Mouse (Mus musculus): ENCODE data around the gene Olfr1395. TPM values are rescaled to one million over a fixed set of nuclear protein-coding genes. Genes with fewer than 3 reads are reported as not detected.
"Not testable (repeated sequence)": the region's sequence is repeated elsewhere in the genome, so short reads cannot be mapped to it uniquely, and the experiment has no call there.

Olfr1395 gene
- total RNA-seq, 2 experiments from 2014 or later, result not detected

- DNase-seq (ENCODE audit: low spot score in 2 of 2), result no peak
Observed at GRCm38 (mm10) chr11:49170576-49170975, 28.5 kb downstream of the Olfr1395 start.

GRCm38 (mm10) chr11:49175345-49175744 lies 33.3 kb downstream of the Olfr1395 start:
- no peak for DNase-seq (ENCODE audit: low spot score in 2 of 2)

DNA sequence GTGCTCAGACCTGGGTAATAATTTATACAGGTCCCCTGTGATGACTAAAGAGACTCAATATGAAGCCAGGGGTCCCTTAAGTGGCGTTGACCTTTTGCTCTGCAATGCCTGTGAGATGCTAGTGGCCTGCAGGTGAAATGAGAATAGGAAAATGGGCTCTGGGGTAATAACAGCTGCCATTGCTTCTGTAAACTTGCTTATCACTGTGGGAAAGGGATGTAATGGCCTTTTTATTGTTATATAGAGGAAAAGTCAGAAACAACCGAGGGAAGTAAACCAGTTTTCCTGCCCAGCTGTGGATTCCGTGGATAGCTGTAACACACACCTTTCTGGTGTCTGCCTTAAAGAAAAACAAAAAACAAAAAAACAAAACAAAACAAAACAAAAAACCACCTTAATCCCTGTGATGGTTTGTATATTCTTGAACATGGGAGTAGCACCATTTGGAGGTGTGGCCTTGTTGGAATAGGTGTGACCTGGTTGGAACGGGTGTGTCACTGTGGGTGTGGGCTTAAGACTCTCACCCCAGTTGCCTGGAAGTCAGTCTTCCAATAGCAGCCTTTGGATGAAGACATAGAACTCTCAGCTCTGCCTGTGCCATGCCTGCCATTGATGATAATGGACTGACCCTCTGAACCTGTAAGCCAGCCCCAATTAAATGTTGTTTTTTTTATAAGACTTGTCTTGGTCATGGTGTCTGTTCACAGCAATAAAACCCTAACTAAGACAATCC lies 34.1 kb downstream of the Olfr1395 start:
- DNase-seq (ENCODE audit: low spot score in 2 of 2), result not testable (repeated sequence)

DNA sequence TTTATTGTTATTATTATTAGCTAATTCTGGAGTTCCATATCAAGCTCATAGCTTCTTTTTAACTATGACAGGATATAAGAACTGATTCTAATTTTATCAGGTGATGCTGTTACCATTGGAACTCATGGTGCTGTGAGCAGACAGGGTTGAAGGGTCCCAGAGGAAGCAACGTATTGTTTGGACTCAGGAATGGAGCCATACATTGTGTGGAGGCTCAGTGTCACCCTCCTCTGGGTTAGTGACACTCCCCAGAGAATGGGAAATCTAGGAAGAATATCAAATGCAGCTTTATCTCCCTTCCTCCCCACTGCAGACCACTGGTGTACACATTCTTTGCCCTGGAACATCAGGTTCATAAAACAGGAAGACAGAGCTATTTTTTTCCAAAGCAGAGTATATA lies 41.1 kb downstream of the Olfr1395 start:
- no peak for DNase-seq (ENCODE audit: low spot score in 2 of 2)

DNA sequence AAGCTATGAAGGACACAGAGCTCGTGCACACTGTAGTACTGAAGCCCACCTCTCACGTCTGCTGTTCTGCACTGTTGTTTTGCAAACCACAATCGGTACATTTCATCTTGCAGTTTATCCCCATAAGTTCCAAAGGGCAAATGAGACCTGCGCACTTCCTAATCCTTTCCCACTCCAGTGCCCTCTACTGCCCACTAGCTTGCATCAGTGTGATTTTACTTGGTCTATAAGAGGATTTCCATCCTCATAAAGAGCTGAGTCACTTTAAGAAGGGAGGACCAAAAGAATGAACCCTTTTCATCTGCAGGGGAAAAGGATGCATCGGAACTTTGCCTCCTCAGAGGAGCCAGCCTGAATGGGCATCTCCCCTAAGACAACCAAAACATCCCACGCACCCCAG lies 44.4 kb downstream of the Olfr1395 start:
- no peak for DNase-seq (ENCODE audit: low spot score in 2 of 2)

GRCm38 (mm10) chr11:49186955-49187488 lies 44.9 kb downstream of the Olfr1395 start, which contains the start of gene Btnl9:
Gene Btnl9 (minus strand): TSS chr11:49187159.
- no peak for DNase-seq (ENCODE audit: low spot score in 2 of 2)

GRCm38 (mm10) chr11:49187701-49188100 lies 45.6 kb downstream of the Olfr1395 start:
- DNase-seq (ENCODE audit: low spot score in 2 of 2), result no peak

GRCm38 (mm10) chr11:49189737-49190136 lies 47.7 kb downstream of the Olfr1395 start:
- DNase-seq (ENCODE audit: low spot score in 2 of 2), result peak in 1 of 2 experiments; percentile 41

- no peak for DNase-seq (ENCODE audit: low spot score in 2 of 2)
Observed at GRCm38 (mm10) chr11:49191083-49191482, 49.0 kb downstream of the Olfr1395 start.

DNA sequence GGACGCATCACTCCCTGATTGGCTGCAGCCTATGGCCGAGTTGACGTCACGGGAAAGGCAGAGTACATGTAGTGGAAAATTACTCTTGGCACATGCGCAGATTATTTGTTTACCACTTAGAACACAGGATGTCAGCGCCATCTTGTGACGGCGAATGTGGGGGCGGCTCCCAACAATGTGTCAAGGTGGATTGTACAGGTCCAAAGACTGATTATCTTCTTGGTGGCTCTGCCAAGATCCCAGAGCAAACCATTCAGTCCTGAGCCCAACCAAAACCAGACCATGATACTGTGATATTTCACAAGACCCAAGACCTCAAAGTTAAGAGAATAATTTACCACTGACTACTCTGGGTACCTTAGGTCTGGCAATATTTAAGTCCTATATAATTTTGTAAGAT lies 52.7 kb downstream of the Olfr1395 start:
- not testable (repeated sequence) for DNase-seq (ENCODE audit: low spot score in 2 of 2)

DNA sequence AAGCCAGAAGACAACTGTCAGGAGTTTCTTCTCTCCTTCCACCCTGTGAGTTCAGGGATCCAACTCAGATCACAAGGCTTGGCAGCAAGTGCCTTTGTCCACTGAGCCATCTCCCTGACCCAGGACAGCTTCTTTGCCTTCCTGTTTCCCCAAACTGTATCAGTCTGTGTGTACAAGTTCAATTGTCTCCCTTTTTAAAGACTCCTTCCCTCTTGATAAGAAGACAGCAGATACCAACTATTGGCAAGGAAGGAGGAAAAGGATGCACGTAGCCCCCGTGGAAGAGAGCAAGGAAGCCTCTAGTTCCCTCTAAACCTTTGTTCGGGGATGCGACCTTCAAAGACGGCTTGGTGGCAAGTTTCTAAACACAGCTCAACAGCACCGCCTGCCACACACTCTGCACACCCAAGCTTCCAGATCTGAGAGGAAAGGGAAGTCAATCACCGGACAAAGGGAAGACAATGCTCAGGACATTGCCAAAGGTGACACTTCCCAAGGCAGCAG lies 53.8 kb downstream of the Olfr1395 start:
- no peak for DNase-seq (ENCODE audit: low spot score in 2 of 2)

Other genes starting within 250 kb of the Olfr1395 start
- gene Gm5431, start 240.1 kb upstream of the Olfr1395 start, total RNA-seq (2021), result under 1 TPM; 0.44 to 0.59 TPM
- gene Psme2b, start 196.1 kb upstream of the Olfr1395 start, total RNA-seq (2021), result 1 to 10 TPM; 1.6 to 3.0 TPM
- under 1 TPM; 0.10 to 0.15 TPM for gene Olfr56, start 163.4 kb upstream of the Olfr1395 start, total RNA-seq (2021)
- gene 9930111J21Rik1, start 162.9 kb upstream of the Olfr1395 start, total RNA-seq (2021), result 1 to 10 TPM in 1 of 2 experiments, under 1 TPM in 1; 0.57 to 1.3 TPM
- under 1 TPM; 0.44 to 0.54 TPM for gene Gm12185, start 150.0 kb upstream of the Olfr1395 start, total RNA-seq (2021)
- under 1 TPM; 0.57 to 0.81 TPM for gene Tgtp1, start 148.1 kb upstream of the Olfr1395 start, total RNA-seq (2021)
- gene 9930111J21Rik2, start 91.0 kb upstream of the Olfr1395 start, total RNA-seq (2021), result 1 to 10 TPM; 1.7 to 1.9 TPM
- gene Tgtp2, start 78.1 kb upstream of the Olfr1395 start, total RNA-seq (2021), result not detected
- 1 to 10 TPM; 1.6 to 2.1 TPM for gene Ifi47, start 65.7 kb upstream of the Olfr1395 start, total RNA-seq (2021)
- gene Olfr1396, start 27.4 kb upstream of the Olfr1395 start, total RNA-seq (2021), result under 1 TPM in 1 of 2 experiments, not detected in 1; 0.27 TPM
- gene Olfr1394, start 12.1 kb downstream of the Olfr1395 start, total RNA-seq (2021), result not detected
- gene Btnl9, start 44.9 kb downstream of the Olfr1395 start, total RNA-seq (2021), result 10 to 100 TPM; 10.8 to 11.8 TPM
- 10 to 100 TPM; 30.4 to 39.9 TPM for gene Zfp62, start 61.0 kb downstream of the Olfr1395 start, total RNA-seq (2021)
- gene Mgat1, start 101.9 kb downstream of the Olfr1395 start, total RNA-seq (2021), result 10 to 100 TPM; 61.3 to 67.4 TPM
- gene Olfr1393, start 136.0 kb downstream of the Olfr1395 start, total RNA-seq (2021), result under 1 TPM; 0.16 to 0.22 TPM
- not detected for gene Olfr1392, start 143.0 kb downstream of the Olfr1395 start, total RNA-seq (2021)
- gene Olfr10, start 162.5 kb downstream of the Olfr1395 start, total RNA-seq (2021), result not detected
- gene Olfr1391, start 180.5 kb downstream of the Olfr1395 start, total RNA-seq (2021), result not detected
- not detected for gene Olfr1390, start 192.9 kb downstream of the Olfr1395 start, total RNA-seq (2021)

All from gastrocnemius, postnatal 4 days (tissue).